Mouse (Mus musculus) myocyte (in vitro differentiated cells): Measurements from ENCODE around the gene Enah.

Source experiments
- E2F4 ChIP-seq: IDR thresholded peaks from one replicate; pipeline ENCODE4 v1.6.1; 2011; ENCODE audit warnings: mild to moderate bottlenecking, control low read depth, moderate library complexity; ENCODE audit not compliant: insufficient read depth
- MAX ChIP-seq: IDR thresholded peaks from one replicate; pipeline ENCODE4 v1.6.1; 2011; ENCODE audit warnings: low read depth, mild to moderate bottlenecking, control low read depth
- MYOD1 ChIP-seq, 3 experiments: IDR thresholded peaks; one replicate each; pipeline ENCODE4 v1.6.1; 2011; ENCODE audit warnings: control low read depth in 2 of 3, low read depth in 2 of 3, mild to moderate bottlenecking in 2 of 3, moderate library complexity in 1 of 3; ENCODE audit not compliant: insufficient read length in 2 of 3, control insufficient read depth in 1 of 3
- POLR2A ChIP-seq: IDR thresholded peaks from one replicate; pipeline ENCODE4 v1.6.1; 2011; ENCODE audit warnings: low read depth, mild to moderate bottlenecking, control low read depth, moderate library complexity; ENCODE audit not compliant: insufficient read length
- POLR2AphosphoS2 ChIP-seq: IDR thresholded peaks from one replicate; pipeline ENCODE4 v1.6.1; 2011; ENCODE audit warnings: low read depth, control low read depth; ENCODE audit not compliant: insufficient read length
- REST ChIP-seq: IDR thresholded peaks from one replicate; pipeline ENCODE4 v1.6.1; 2011; ENCODE audit warnings: mild to moderate bottlenecking, control low read depth, moderate library complexity; ENCODE audit not compliant: insufficient read depth, insufficient read length
- TCF12 ChIP-seq: IDR thresholded peaks from one replicate; pipeline ENCODE4 v1.6.1; 2011; ENCODE audit warnings: mild to moderate bottlenecking, control low read depth; ENCODE audit not compliant: poor library complexity, insufficient read depth, severe bottlenecking
- TCF3 ChIP-seq: IDR thresholded peaks from one replicate; pipeline ENCODE4 v1.6.1; 2011; ENCODE audit warnings: low read depth, control low read depth; ENCODE audit not compliant: insufficient read length
- USF1 ChIP-seq: IDR thresholded peaks from one replicate; pipeline ENCODE4 v1.6.1; 2011; ENCODE audit warnings: low read depth, mild to moderate bottlenecking, control low read depth, moderate library complexity

DNA sequence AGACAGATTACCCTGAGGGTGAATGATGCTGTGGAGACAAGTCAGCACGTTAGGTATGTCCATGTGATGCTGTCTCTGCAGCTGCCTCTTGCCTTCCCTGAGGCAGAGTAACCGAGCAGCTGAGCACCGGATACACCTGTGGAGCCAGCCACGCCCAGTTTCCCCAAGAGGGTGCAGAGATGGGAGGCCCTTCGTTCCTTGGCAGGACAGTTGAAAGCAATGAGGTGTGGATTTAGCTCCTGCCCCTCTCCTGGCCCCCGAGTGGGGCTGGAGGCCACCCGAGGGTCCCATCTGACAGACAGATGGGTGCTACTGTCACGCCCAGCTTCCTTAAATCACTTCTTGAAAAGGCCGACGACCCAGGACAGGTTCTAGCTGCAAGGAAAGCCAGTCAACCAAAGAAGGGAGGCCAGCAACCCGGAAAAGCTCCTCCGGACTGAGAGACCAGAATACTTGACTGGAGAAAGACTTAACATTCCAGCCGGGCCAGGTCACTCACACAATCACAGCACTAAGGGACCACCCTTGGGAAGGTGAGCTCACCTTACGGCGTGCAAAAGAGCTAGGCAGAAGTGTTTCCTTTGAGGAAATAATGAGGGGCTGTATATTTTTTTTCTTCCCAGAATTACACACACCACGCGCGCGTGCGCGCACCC lies 166.6 kb downstream of the Enah start:
- TF ChIP-seq POLR2A (no peak), E2F4 (no peak), TCF12 (no peak), USF1 (no peak), MAX (no peak), POLR2AphosphoS2 (no peak), REST (no peak), TCF3 (no peak), MYOD1 (IDR thresholded peaks at IDR 0.05; ENCODE audit: control insufficient read depth in 1 of 3, insufficient read length in 2 of 3, low read depth in 2 of 3) (no peak)
